Mouse (Mus musculus) small intestine, adult 2 months (tissue): Measurements from ENCODE around the gene Acap2. TPM values are rescaled to one million over a fixed set of nuclear protein-coding genes. Genes with fewer than 3 reads are reported as not detected.

Source experiments
- H3K27ac ChIP-seq: fragments of 200-500 bp; 2 replicates; pipeline ENCODE4 v1.5.1; 2012; ENCODE audit warnings: low read depth, low read length, control low read depth, inconsistent platforms; ENCODE audit not compliant: insufficient read depth
- H3K27me3 ChIP-seq: fragments of 200-500 bp; 2 replicates; pipeline ENCODE4 v1.6.1; 2012; ENCODE audit warnings: mild to moderate bottlenecking, moderate library complexity, low read length, inconsistent platforms; ENCODE audit not compliant: control insufficient read depth, insufficient read depth
- H3K36me3 ChIP-seq: fragments of 200-500 bp; 2 replicates; pipeline ENCODE4 v1.6.1; 2012; ENCODE audit warnings: mild to moderate bottlenecking, low read length, control low read depth, inconsistent platforms; ENCODE audit not compliant: control insufficient read depth, insufficient read depth
- H3K4me1 ChIP-seq: fragments of 200-500 bp; 2 replicates; pipeline ENCODE4 v1.6.1; 2012; ENCODE audit warnings: low read length, inconsistent platforms, mixed read lengths; ENCODE audit not compliant: control insufficient read depth, insufficient read depth, insufficient read length
- H3K4me3 ChIP-seq: fragments of 200-500 bp; 2 replicates; pipeline ENCODE4 v1.5.1; 2012; ENCODE audit warnings: low read depth, mild to moderate bottlenecking, control low read depth, inconsistent platforms, low read length, moderate library complexity
- CTCF ChIP-seq: fragments of 200-500 bp; IDR thresholded peaks from 2 replicates; pipeline ENCODE4 v1.5.1; 2012; ENCODE audit warnings: low read depth, mild to moderate bottlenecking, control low read depth, inconsistent platforms, low read length, moderate library complexity, mixed read lengths; ENCODE audit not compliant: insufficient replicate concordance, insufficient read length; ENCODE audit errors: extremely low read depth
- POLR2A ChIP-seq: fragments of 200-500 bp; IDR thresholded peaks from 2 replicates; pipeline ENCODE4 v1.6.1; 2012; ENCODE audit warnings: low read depth, mild to moderate bottlenecking, control low read depth, inconsistent platforms, low read length, moderate library complexity
- WGBS: fragments of 180-500 bp; shearing (Covaris S2); methylation state at CpG from one replicate; pipeline ENCODE4 v1.1.7; 2018; 5-methylcytosine and 5-hydroxymethylcytosine counted together
- polyA plus RNA-seq: library from polyadenylated mRNA; depleted of rRNA; stranded (reverse); fragments of >200 nt; gene quantifications from 2 replicates; pipeline ENCODE4 v1.2.3, GENCODE M21; 2012

Gene Acap2
- polyA plus RNA-seq, 1 experiment = 9.1 TPM

DNA sequence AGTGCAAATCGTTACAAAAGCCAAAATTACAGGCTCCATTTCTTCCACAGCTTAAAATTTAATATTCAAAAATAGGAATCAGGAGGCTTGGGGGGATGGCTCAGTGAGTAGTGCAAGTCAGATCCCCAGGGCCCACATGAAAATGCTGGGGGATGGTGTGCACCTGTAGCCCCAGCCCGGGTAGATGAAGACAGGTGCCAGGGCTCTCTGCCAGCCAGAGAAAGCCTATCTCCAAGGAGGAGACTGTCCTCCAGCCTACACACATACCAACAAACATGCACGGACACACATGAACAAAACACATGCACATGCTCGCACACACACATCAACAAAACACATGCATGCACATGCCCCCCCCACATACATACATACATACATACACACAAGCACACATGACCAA, 36.9 kb downstream of the Acap2 start:
- no peaks in the 10 kb centered on the region for H3K27me3 ChIP-seq
- no peak overlapping the region for H3K4me3 ChIP-seq
- WGBS = 73% methylated on average over 4 of the region's 4 CpGs
- H3K4me1 ChIP-seq = peaks cover 12% of the 10 kb centered on the region
- no peak for TF ChIP-seq CTCF
- TF ChIP-seq POLR2A = no peak
- H3K36me3 ChIP-seq = peaks cover 2% of the 10 kb centered on the region
- no peak overlapping the region for H3K27ac ChIP-seq

DNA sequence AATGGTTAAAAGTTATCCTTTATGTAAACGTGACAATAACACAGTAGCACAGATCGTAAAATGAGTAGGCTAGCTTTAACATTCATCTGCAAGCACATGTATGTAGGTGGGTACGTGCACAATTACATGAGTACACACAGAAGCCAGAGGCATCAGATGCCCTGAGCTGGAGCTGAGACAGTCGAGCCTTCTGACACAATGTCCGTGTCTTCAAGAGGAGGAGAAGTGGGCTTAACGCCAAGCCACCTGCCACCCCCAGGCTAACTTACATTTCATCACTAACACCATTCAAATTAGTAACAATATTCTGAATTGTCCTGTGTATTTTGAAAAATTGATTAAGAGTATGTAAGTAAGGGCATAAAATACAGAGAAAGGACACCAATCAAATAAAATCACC, 40.6 kb downstream of the Acap2 start:
- 63% methylated on average over 6 of the region's 6 CpGs for WGBS
- H3K4me1 ChIP-seq = peaks cover 7% of the 10 kb centered on the region; the same call in 1 of the 2 replicates
- H3K4me3 ChIP-seq = no peak overlapping the region
- H3K27me3 ChIP-seq = no peaks in the 10 kb centered on the region
- no peak for TF ChIP-seq CTCF
- TF ChIP-seq POLR2A = no peak
- H3K27ac ChIP-seq = no peak overlapping the region
- H3K36me3 ChIP-seq = peaks cover 15% of the 10 kb centered on the region

DNA sequence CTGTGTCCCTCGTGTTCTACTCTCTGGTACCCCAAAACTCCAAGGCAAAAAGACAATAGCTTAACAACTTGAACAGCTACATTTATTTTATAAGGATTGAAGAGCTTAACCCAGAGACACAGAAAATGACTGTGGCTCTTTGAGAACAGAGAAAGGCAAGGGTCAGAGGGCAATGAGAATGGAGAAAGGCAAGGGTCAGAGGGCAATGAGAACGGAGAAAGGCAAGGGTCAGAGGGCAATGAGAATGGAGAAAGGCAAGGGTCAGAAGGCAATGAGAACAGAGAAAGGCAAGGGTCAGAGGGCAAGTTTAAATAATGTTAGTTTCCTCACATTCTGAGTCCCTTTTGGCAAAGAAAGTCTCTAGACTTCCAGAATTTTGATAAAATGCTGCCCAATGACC, 41.6 kb downstream of the Acap2 start:
- TF ChIP-seq CTCF (no peak), POLR2A (no peak)
- H3K36me3 ChIP-seq = peaks cover 18% of the 10 kb centered on the region
- H3K4me1 ChIP-seq = peaks cover 5% of the 10 kb centered on the region; the same call in 1 of the 2 replicates
- H3K4me3 ChIP-seq = no peak overlapping the region
- no peaks in the 10 kb centered on the region for H3K27me3 ChIP-seq
- 61% methylated on average over 2 of the region's 2 CpGs for WGBS
- H3K27ac ChIP-seq = no peak overlapping the region

DNA sequence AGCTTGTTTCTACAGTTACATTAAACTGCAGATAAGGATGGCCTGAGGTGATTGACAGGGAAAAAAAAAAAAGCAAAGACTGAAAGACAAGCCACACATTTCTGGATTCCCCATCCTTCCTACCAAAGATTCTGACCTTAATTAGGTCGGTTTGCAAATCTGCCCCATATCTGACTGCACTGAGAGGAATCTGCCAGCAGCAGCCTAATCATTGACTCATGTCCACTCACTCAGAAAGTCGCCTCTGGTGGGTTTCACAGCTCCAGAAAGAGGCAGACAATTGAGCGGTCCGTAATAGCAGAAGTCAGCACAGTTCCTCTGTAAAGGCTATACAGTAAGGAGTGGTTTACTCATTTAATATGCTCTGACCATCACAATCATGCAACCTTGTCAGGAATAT, 51.2 kb downstream of the Acap2 start:
- 92% methylated on average over 4 of the region's 4 CpGs for WGBS
- H3K36me3 ChIP-seq = peaks cover 18% of the 10 kb centered on the region
- H3K27ac ChIP-seq = no peak overlapping the region
- TF ChIP-seq CTCF = no peak
- TF ChIP-seq POLR2A = no peak
- H3K4me3 ChIP-seq = no peak overlapping the region
- H3K27me3 ChIP-seq = no peaks in the 10 kb centered on the region
- H3K4me1 ChIP-seq = no peaks in the 10 kb centered on the region

DNA sequence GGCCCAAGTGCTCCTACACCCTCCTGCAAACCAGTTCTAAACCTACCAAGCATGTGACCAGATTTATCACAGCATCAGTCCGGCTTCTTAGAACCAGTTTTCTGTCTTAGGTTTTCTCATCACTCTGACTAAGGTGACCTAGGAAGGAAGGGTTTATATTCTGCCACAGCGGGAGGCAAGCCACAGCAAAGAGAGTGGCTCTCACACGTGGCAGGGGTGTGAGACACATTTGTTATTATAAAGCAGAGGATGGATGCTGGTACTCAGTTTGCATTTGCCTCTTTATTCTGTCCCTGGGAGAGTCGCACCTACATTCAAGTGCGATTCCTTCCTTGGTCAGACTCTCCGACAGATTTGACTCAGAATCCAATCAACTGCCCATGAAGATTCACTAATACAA, 52.2 kb downstream of the Acap2 start:
- WGBS = 87% methylated on average over 6 of the region's 6 CpGs
- no peak for TF ChIP-seq CTCF
- TF ChIP-seq POLR2A = no peak
- H3K27ac ChIP-seq = no peak overlapping the region

DNA sequence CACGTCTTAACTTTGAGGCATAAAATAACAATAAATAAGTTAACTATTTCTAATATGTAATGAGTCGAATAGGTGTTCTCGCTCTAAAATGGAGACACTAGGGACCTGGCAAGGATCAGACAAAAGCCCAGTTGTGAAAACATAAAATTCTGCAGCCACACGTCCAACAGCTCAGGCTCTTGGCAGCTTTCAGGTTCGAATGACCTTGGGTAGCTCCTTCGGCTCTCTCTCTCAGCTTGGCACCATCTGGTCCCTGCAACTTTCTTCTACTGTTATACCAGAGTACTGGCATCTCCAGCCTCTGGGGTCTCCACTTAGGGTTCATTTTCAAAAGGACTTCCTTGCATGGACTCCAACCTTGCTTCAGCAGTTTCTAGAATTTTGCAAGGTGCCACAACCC, 53.3 kb downstream of the Acap2 start:
- 87% methylated on average over 6 of the region's 6 CpGs for WGBS
- Histone ChIP-seq H3K4me1 (no peaks in the 10 kb centered on the region), H3K27me3 (no peaks in the 10 kb centered on the region), H3K27ac (no peak overlapping the region), H3K36me3 (peaks cover 12% of the 10 kb centered on the region), H3K4me3 (no peak overlapping the region)
- TF ChIP-seq CTCF (no peak), POLR2A (no peak)

More for the DNA sequence above, 52.2 kb downstream of the Acap2 start:
- Histone ChIP-seq H3K4me3 (no peak overlapping the region), H3K4me1 (no peaks in the 10 kb centered on the region), H3K36me3 (peaks cover 16% of the 10 kb centered on the region), H3K27me3 (no peaks in the 10 kb centered on the region)

DNA sequence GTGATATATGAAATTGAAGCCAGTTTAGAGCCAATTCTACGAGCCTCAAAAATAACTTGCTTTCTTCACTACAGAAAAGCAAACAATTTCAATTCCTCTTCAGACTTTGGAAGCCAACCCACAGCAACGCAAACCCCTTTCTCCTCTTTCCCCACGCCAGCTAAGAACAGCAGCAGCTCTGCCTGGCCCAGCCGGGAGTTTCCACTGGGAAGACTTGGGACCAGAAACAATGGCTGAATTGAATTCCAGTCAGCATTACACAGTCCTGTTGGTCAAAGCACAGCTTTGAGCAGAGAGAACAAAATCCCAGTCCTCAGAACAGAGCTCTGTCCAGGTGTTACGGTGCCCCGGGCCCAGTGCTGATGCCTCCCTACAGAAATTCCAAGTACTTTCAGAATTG, 59.1 kb downstream of the Acap2 start:
- Histone ChIP-seq H3K4me1 (no peaks in the 10 kb centered on the region), H3K36me3 (peaks cover 19% of the 10 kb centered on the region), H3K27ac (no peak overlapping the region), H3K27me3 (no peaks in the 10 kb centered on the region), H3K4me3 (no peak overlapping the region)
- TF ChIP-seq CTCF = no peak
- 90% methylated on average over 6 of the region's 6 CpGs for WGBS
